8 mouse cellular contexts compared by ENCODE assay signal in genomic region chr14:25769626-25770306, GRCm38 (mm10). TPM values are rescaled to one million over a fixed set of nuclear protein-coding genes. Genes with fewer than 3 reads are reported as not detected.
DNase-seq lines count a peak whose midpoint lies in the region; ATAC-seq and TF ChIP-seq lines count a peak whose summit lies in the region.

No protein-coding gene starts in this region.

- peak overlapping the region; percentile 7; the same call in 1 of the 2 replicates for H3K27ac ChIP-seq in heart, postnatal 0 days (ENCODE audit: low read depth)
- no peak overlapping the region for H3K27ac ChIP-seq in hindbrain, embryonic 13.5 days

- H3K4me3 ChIP-seq in heart, postnatal 0 days (ENCODE audit: low read depth, low read length) = no peak overlapping the region
- H3K4me3 ChIP-seq in hindbrain, embryonic 13.5 days = no peak overlapping the region

- no peaks in the 10 kb centered on the region for H3K36me3 ChIP-seq in heart, postnatal 0 days (replicated peaks; ENCODE audit: control insufficient read depth, insufficient read depth, low read length)
- H3K36me3 ChIP-seq in hindbrain, embryonic 13.5 days = no peaks in the 10 kb centered on the region

- WGBS in heart, postnatal 0 days = 50% methylated on average over 8 of the region's 8 CpGs
- WGBS in hindbrain, embryonic 13.5 days = 19% methylated on average over 8 of the region's 8 CpGs

- ATAC-seq in heart, postnatal 0 days (ENCODE audit: insufficient read depth, low read depth) = no peak
- no peak for ATAC-seq in hindbrain, embryonic 13.5 days (ENCODE audit: low FRiP score)

- H3K4me1 ChIP-seq in heart, postnatal 0 days (ENCODE audit: control insufficient read depth, insufficient read depth) = peaks cover 47% of the 10 kb centered on the region
- peaks cover 48% of the 10 kb centered on the region for H3K4me1 ChIP-seq in hindbrain, embryonic 13.5 days (replicated peaks)

- no peak overlapping the region for H3K4me2 ChIP-seq in heart, postnatal 0 days (ENCODE audit: low read depth, low read length)
- H3K4me2 ChIP-seq in hindbrain, embryonic 13.5 days = peak overlapping the region; percentile 98

- 0 out of 2 replicates have a peak, but pooled peaks cover 3% of the 10 kb centered on the region for H3K27me3 ChIP-seq in heart, postnatal 0 days (ENCODE audit: control insufficient read depth, insufficient read depth, low read length)
- peaks cover 28% of the 10 kb centered on the region for H3K27me3 ChIP-seq in hindbrain, embryonic 13.5 days

- no peaks in the 10 kb centered on the region for H3K9me3 ChIP-seq in heart, postnatal 0 days (replicated peaks; ENCODE audit: control insufficient read depth, low read length)
- H3K9me3 ChIP-seq in hindbrain, embryonic 13.5 days = no peaks in the 10 kb centered on the region

- DNase-seq in heart, postnatal 0 days (ENCODE audit: low spot score) = no peak
- DNase-seq in heart, adult 18-20 months = no peak
- peak; percentile 57 for DNase-seq in embryo, embryonic 11.5 days (ENCODE audit: low read depth, low spot score)
- DNase-seq in naive thymus-derived CD4-positive, alpha-beta T cell, adult 2 months (ENCODE audit: low read depth) = peak; percentile 30
- no peak for DNase-seq in adipocyte (ENCODE audit: low spot score)
- DNase-seq in thymus, postnatal 25 days = no peak
- no peak for DNase-seq in urinary bladder, adult 2 months (ENCODE audit: low spot score)

- no peak overlapping the region for H3K9ac ChIP-seq in heart, postnatal 0 days (replicated peaks; ENCODE audit: low read depth, low read length)
- H3K9ac ChIP-seq in hindbrain, embryonic 13.5 days = no peak overlapping the region

- TF ChIP-seq CTCF in heart, postnatal 0 days (IDR thresholded peaks at IDR 0.05; ENCODE audit: low read depth) = no peak

- TF ChIP-seq EP300 in heart, postnatal 0 days (IDR thresholded peaks at IDR 0.05; ENCODE audit: low read depth) = no peak

RNA-seq across cellular contexts. Expression of gene Zcchc24, which starts 0.9 kb away (rescaled TPM):
- total RNA-seq in heart, postnatal 0 days (2014; rRNA removed; ENCODE audit: low replicate concordance) = 36.6 and 40.3 TPM in 2 replicates
- 14.9 and 18.5 TPM in 2 replicates for polyA plus RNA-seq in heart, postnatal 0 days (2015; fragmentation: Nextera tagmentation; extraction: Ambion mirVana)
- total RNA-seq in heart, adult 18-20 months (2021) = 10 to 100 TPM; 33.9 to 34.9 TPM
- polyA plus RNA-seq in hindbrain, embryonic 13.5 days (2015; fragmentation: Nextera tagmentation; extraction: Ambion mirVana) = 11.9 and 12.2 TPM in 2 replicates
- polyA plus RNA-seq in urinary bladder, adult 2 months (2012; rRNA removed) = 62.1 and 79.7 TPM in 2 replicates

Comparison
In these comparisons a context has a peak if more than half of its experiments do, and no peak if none do; other contexts are left out.
1. DNase-seq: peak in embryo, embryonic 11.5 days (single experiment) and naive thymus-derived CD4-positive, alpha-beta T cell, adult 2 months (single experiment); none in heart, postnatal 0 days (single experiment), heart, adult 18-20 months (0 of 2), adipocyte (single experiment), thymus, postnatal 25 days (single experiment) and urinary bladder, adult 2 months (single experiment).